Mouse (Mus musculus) liver, postnatal 0 days (tissue): ENCODE measurements around the gene Fahd1. TPM values are rescaled to one million over a fixed set of nuclear protein-coding genes. Genes with fewer than 3 reads are reported as not detected.

Experiments used
- ATAC-seq: fragments of 200-750 bp; cut with Nextera tagmentation; 2 replicates; pipeline ENCODE4 v1.8.0; 2017; ENCODE audit warnings: mild to moderate bottlenecking, moderate library complexity
- DNase-seq: peaks from one replicate; pipeline ENCODE4 v3.0.0-alpha.2; 2016
- H3K27ac ChIP-seq: fragments of 300-500 bp; sonication (generic); 2 replicates; pipeline ENCODE4 v1.5.1; 2014; ENCODE audit warnings: antibody characterized with exemption, moderate library complexity, mild to moderate bottlenecking, low read depth
- H3K27me3 ChIP-seq: fragments of 300-500 bp; sonication (generic); 2 replicates; pipeline ENCODE4 v1.6.1; 2014; ENCODE audit warnings: low read length, control low read depth, mixed read lengths; ENCODE audit not compliant: insufficient read depth
- H3K36me3 ChIP-seq: fragments of 300-500 bp; sonication (generic); replicated peaks from 2 replicates; pipeline ENCODE4 v1.6.1; 2014; ENCODE audit warnings: mild to moderate bottlenecking, control low read depth, low read length, moderate library complexity, mixed read lengths; ENCODE audit not compliant: insufficient read depth
- H3K4me1 ChIP-seq: fragments of 300-500 bp; sonication (generic); 2 replicates; pipeline ENCODE4 v1.6.1; 2014; ENCODE audit warnings: antibody characterized with exemption, mild to moderate bottlenecking, control low read depth; ENCODE audit not compliant: insufficient read depth
- H3K4me2 ChIP-seq: fragments of 300-500 bp; sonication (generic); 2 replicates; pipeline ENCODE4 v1.6.1; 2014; ENCODE audit warnings: low read depth, mild to moderate bottlenecking, low read length, moderate library complexity, mixed read lengths
- H3K4me3 ChIP-seq: fragments of 300-500 bp; sonication (generic); 2 replicates; pipeline ENCODE4 v1.5.1; 2014; ENCODE audit warnings: low read depth, low read length
- H3K9ac ChIP-seq: fragments of 300-500 bp; sonication (generic); replicated peaks from 2 replicates; pipeline ENCODE4 v1.6.1; 2014; ENCODE audit warnings: mild to moderate bottlenecking, moderate library complexity
- H3K9me3 ChIP-seq: fragments of 300-500 bp; sonication (generic); 2 replicates; pipeline ENCODE4 v1.6.1; 2016; ENCODE audit warnings: mild to moderate bottlenecking, control low read depth, low read length, mixed read lengths
- CTCF ChIP-seq: sonication (generic); IDR thresholded peaks from 2 replicates; pipeline ENCODE4 v1.5.1; 2016; ENCODE audit warnings: antibody characterized with exemption, low read depth
- EP300 ChIP-seq: IDR thresholded peaks from 2 replicates; pipeline ENCODE4 v1.6.1; 2016; ENCODE audit warnings: antibody characterized with exemption, low read depth, mild to moderate bottlenecking
- WGBS: fragments of 180-500 bp; shearing (Covaris S2); extraction: QIAGEN DNeasy Blood & Tissue Kit; methylation state at CpG from one replicate; pipeline ENCODE4 v1.1.7; 2014; ENCODE audit not compliant: insufficient replicate concordance; 5-methylcytosine and 5-hydroxymethylcytosine counted together
- polyA plus RNA-seq: library from polyadenylated mRNA; unstranded; fragments of >200 nt; fragmentation: Nextera tagmentation; extraction: Ambion mirVana; gene quantifications from 2 replicates; pipeline ENCODE4 v1.2.1, GENCODE M21; 2015

The Fahd1 gene
- polyA plus RNA-seq, 1 experiment from 2014 or later, result 84.9 TPM

- DNase-seq (no peak), ATAC-seq (no peak)
- H3K9ac ChIP-seq, result no peak overlapping the region
- TF ChIP-seq EP300 (no peak), CTCF (no peak)
- 40% methylated on average over 5 of the region's 5 CpGs for WGBS
- H3K4me2 ChIP-seq, result no peak overlapping the region
- H3K27ac ChIP-seq, result no peak overlapping the region
- H3K4me1 ChIP-seq, result no peaks in the 10 kb centered on the region
- no peaks in the 10 kb centered on the region for H3K9me3 ChIP-seq
- H3K36me3 ChIP-seq, result no peaks in the 10 kb centered on the region
- H3K27me3 ChIP-seq, result no peaks in the 10 kb centered on the region
- no peak overlapping the region for H3K4me3 ChIP-seq
Measured at GRCm38 (mm10) chr17:24840341-24840740, 9.8 kb downstream of the Fahd1 start.

DNA sequence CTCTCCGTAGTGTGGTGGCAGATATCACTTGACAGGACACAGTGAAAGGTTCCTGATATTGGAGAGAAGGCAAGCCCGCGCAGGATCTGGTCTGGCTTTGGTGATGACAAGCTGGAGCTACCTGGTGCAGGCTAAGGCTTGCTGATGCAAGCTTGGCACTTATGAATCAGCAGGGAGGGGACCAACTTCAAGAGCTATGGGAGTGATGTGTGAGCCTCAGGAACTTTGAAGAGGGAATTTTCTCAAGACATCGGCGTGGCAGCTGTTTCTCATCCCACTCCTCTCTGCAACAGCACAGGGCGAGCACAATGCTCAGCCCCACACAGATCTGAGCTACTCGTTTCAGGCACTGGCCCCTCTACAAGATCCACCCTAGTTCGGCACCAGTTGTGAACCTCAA, 10.3 kb downstream of the Fahd1 start, which contains the start of gene Hagh:
Hagh (plus strand) TSS at position 302 of the 400 bp plus-strand sequence.
- H3K4me3 ChIP-seq, result no peak within 1 kb of the TSS
- no peak within 1 kb of the TSS for H3K27ac ChIP-seq
- no peaks in the 10 kb centered on the region for H3K4me1 ChIP-seq
- TF ChIP-seq EP300 (no peak), CTCF (no peak)
- H3K27me3 ChIP-seq, result no peaks in the 10 kb centered on the region
- H3K4me2 ChIP-seq, result no peak within 1 kb of the TSS
- H3K36me3 ChIP-seq, result no peaks in the 10 kb centered on the region
- ATAC-seq, result no peak
- H3K9me3 ChIP-seq, result no peaks in the 10 kb centered on the region
- DNase-seq, result no peak
- no peak within 1 kb of the TSS for H3K9ac ChIP-seq
- 73% methylated on average over 8 of the region's 8 CpGs for WGBS

- no peak for DNase-seq
Measured at GRCm38 (mm10) chr17:24821351-24822280, 28.5 kb downstream of the Fahd1 start.

GRCm38 (mm10) chr17:24819469-24819868, 30.7 kb downstream of the Fahd1 start:
- H3K4me2 ChIP-seq, result no peak overlapping the region
- no peak for TF ChIP-seq CTCF
- peak; percentile 54; the same call in 1 of the 2 replicates for TF ChIP-seq EP300
- H3K4me3 ChIP-seq, result no peak overlapping the region
- WGBS, result 43% methylated on average over 2 of the region's 2 CpGs
- no peaks in the 10 kb centered on the region for H3K36me3 ChIP-seq
- no peak overlapping the region for H3K9ac ChIP-seq
- H3K27me3 ChIP-seq, result 0 out of 2 replicates have a peak, but pooled peaks cover 3% of the 10 kb centered on the region
- no peaks in the 10 kb centered on the region; the same call in 1 of the 2 replicates for H3K4me1 ChIP-seq
- H3K9me3 ChIP-seq, result no peaks in the 10 kb centered on the region
- peak; percentile 73 for ATAC-seq
- DNase-seq, result no peak
- H3K27ac ChIP-seq, result peak overlapping the region; percentile 53

More at GRCm38 (mm10) chr17:24821351-24822280, 28.5 kb downstream of the Fahd1 start:
- peak; percentile 47 for ATAC-seq
- Histone ChIP-seq H3K4me1 (no peaks in the 10 kb centered on the region; the same call in 1 of the 2 replicates), H3K9me3 (no peaks in the 10 kb centered on the region), H3K27ac (peak overlapping the region; percentile 66), H3K4me3 (no peak overlapping the region), H3K36me3 (no peaks in the 10 kb centered on the region), H3K4me2 (no peak overlapping the region), H3K9ac (no peak overlapping the region), H3K27me3 (0 out of 2 replicates have a peak, but pooled peaks cover 3% of the 10 kb centered on the region)
- 28% methylated on average over 3 of the region's 3 CpGs for WGBS
- TF ChIP-seq EP300 (peak; percentile 25; the same call in 1 of the 2 replicates), CTCF (no peak)

DNA sequence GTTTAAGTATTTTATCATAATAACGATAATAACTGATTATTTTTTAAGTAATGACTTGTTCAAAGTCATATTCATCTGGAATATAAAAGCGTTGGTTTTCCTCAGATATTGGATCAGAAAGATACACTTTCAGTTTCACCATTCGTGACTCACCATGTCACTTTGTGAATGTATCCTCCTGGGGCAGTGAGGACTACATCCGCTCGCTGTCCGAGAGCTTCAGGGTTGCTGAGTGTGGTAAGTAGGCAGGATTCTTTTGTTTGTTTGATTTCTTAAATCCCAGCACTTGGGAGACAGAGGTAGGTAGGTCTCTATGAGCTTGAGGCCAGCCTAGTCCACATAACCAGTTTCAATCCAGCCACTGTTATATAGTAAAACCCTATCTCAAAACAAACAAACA, 32.0 kb downstream of the Fahd1 start:
- no peak overlapping the region for H3K9ac ChIP-seq

GRCm38 (mm10) chr17:24817503-24817902, 32.7 kb downstream of the Fahd1 start:
- H3K9me3 ChIP-seq, result no peaks in the 10 kb centered on the region
- no peak overlapping the region for H3K4me2 ChIP-seq
- WGBS, result 44% methylated on average over 1 of the region's 1 CpGs
- no peak for DNase-seq
- no peaks in the 10 kb centered on the region for H3K36me3 ChIP-seq
- TF ChIP-seq CTCF (peak; percentile 57), EP300 (no peak)
- peak overlapping the region; percentile 53 for H3K27ac ChIP-seq
- ATAC-seq, result no peak
- no peaks in the 10 kb centered on the region for H3K27me3 ChIP-seq
- no peak overlapping the region for H3K9ac ChIP-seq
- H3K4me3 ChIP-seq, result no peak overlapping the region
- H3K4me1 ChIP-seq, result no peaks in the 10 kb centered on the region; the same call in 1 of the 2 replicates

More for the DNA sequence above, 32.0 kb downstream of the Fahd1 start:
- no peak for DNase-seq
- H3K27me3 ChIP-seq, result no peaks in the 10 kb centered on the region
- ATAC-seq, result no peak; the same call in 1 of the 2 replicates
- H3K36me3 ChIP-seq, result no peaks in the 10 kb centered on the region
- no peaks in the 10 kb centered on the region; the same call in 1 of the 2 replicates for H3K4me1 ChIP-seq
- H3K27ac ChIP-seq, result peak overlapping the region; percentile 53
- TF ChIP-seq EP300 (no peak), CTCF (no peak)
- WGBS, result 39% methylated on average over 6 of the region's 6 CpGs
- no peak overlapping the region for H3K4me3 ChIP-seq
- H3K4me2 ChIP-seq, result no peak overlapping the region
- H3K9me3 ChIP-seq, result no peaks in the 10 kb centered on the region
